Mouse (Mus musculus) lung, postnatal 25 days (tissue): ENCODE results near the gene Foxa2.

ENCODE experiments used
- DNase-seq: peaks from one replicate; pipeline ENCODE4 v3.0.0; 2022; ENCODE audit warnings: low spot score

Foxa2 gene

DNA sequence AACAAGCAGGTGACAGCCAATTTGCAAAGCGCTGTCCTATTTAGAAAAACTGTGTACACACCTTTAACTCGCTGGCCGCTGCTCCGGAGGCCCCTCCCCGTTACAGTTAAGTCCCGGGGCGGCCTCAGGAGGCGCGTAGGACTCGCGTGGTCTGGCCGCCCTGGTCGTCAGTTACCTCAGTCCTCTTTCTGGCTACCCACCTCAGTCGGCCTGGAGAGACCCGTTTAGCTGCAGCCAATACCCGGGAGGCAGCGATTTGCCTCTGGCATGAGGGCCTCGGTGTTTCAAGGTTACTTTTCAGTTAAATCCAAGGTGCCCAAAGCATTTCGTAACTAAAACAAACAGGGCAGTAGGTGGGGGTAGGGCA, at the start of gene Foxa2:
Foxa2 (minus strand) TSS at position 171 of the 367 bp plus-strand sequence.
- DNase-seq = no peak

DNA sequence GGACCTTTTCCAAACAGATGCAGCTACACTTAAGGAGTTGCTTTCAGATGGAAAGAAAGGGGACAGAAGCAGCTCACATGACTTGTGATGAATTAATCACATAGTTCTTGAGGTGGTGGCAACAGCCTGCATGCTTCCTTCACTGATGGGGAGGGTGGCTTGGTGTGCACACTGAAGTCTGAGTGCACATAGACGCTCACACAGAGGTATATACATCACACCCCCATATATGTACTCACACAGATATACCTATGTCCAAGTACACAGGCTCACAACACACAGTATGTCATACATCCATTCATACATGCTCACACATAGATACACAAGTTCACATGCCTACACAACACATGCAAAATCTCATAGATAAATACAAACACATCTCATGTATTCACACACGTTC, 45.3 kb upstream of the Foxa2 start:
- no peak for DNase-seq

- DNase-seq = no peak
These were observed 44.9 kb upstream of the Foxa2 start for GRCm38 (mm10) chr2:148091657-148092056.

GRCm38 (mm10) chr2:148090071-148090470, 43.3 kb upstream of the Foxa2 start:
- no peak for DNase-seq

DNA sequence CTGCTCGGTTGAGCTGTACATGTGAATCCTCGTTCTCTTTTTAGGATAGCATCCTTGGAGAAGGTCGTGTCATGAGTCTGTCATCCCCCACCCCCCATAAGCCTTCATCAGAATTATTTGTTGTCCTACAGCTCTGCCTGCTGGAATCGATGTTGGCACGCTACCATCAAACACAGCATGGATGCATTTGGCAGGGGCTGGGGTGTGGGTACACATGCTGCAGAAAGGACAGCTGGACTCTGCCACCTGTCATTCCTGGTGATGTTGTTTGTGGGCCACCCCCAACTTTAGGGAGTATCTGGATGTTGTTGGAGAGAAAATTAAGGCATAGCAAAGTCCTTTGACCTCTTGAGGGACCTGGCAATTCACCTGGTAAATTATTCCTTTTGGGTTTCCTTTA, 38.8 kb upstream of the Foxa2 start:
- no peak for DNase-seq

GRCm38 (mm10) chr2:148085126-148085525, 38.4 kb upstream of the Foxa2 start:
- DNase-seq = no peak

GRCm38 (mm10) chr2:148082283-148082682, 35.5 kb upstream of the Foxa2 start:
- peak; percentile 58 for DNase-seq

DNA sequence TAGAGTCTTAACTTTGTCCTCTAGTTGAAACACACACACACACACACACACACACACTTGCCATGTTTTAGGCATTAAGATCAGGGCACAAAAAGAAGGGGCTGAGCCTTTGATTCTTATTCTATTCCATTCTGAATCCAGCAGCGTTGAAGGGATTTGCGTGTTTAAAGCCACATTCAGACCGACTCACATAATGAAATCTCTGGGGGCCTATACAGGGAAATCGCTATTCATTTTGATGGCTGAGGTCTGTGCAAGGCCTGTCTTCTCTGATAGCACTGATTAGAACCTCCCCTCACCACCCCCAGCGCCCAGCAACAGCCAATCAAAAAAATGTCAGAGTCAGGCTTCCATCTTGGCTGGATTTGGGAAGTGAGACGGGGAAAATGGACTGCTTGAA, 13.9 kb upstream of the Foxa2 start:
- no peak for DNase-seq

- DNase-seq = no peak
These were observed 6.6 kb upstream of the Foxa2 start for GRCm38 (mm10) chr2:148053411-148053810.

GRCm38 (mm10) chr2:148048484-148049129, 1.8 kb upstream of the Foxa2 start:
- peak; percentile 86 for DNase-seq

DNA sequence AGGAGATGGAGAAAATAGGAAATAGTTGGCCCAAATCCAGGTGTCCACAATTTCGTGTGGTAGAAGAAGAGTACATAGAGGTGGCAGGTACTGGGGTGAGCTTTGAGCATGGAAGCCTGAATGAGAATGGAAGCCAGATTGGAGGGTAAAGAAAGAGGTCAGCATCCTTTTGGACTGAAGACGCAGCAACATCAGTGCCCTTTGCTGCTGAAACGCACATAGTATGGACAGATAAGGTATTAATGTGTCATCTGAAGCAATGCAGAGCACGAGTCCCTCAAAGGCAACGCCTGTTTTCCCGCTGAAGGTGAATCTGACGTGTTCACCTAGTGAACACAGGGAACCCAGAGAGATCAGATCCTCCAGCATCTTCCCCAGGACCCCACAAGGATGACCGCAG, 842 bp upstream of the Foxa2 start:
- no peak for DNase-seq

- DNase-seq = peak; percentile 71
These were observed 601 bp downstream of the Foxa2 start for GRCm38 (mm10) chr2:148045937-148046798.

GRCm38 (mm10) chr2:148045543-148045936, 1.2 kb downstream of the Foxa2 start:
- DNase-seq = no peak

DNA sequence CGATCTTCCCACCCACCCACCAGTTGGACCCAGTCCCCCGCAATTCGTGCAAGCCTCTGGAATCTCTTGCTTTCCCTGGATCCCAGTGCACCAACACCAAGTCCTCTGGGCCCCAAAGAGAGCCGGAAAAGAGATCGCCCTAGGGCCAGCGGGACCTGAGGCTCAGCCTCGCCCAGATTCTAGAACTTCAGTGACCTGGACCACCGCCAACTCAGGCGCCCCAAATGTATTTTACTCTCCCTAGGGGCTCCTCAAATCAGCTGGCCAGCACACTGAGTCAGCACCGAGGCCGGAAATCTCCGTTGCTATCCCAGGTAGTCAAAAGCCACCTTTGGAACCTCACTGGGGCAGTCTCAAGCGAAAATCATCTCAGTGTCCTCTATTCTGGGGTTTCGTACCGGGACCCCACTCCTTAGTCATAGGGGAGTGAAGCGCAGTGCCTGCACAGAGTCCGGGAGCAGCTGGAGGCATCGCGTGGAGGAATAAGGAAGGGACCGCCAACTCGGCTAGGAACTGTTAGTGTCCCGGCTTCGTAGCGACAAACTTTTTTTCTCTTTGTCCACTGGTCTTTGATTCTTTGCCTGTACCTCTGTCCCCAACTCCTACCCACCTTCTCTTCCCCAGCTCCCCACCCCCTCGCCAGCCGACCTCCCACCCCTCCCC, 1.8 kb downstream of the Foxa2 start:
- DNase-seq = no peak

- no peak for DNase-seq
These were observed 2.5 kb downstream of the Foxa2 start for GRCm38 (mm10) chr2:148043976-148044876.

GRCm38 (mm10) chr2:148043271-148043975, 3.3 kb downstream of the Foxa2 start:
- no peak for DNase-seq

DNA sequence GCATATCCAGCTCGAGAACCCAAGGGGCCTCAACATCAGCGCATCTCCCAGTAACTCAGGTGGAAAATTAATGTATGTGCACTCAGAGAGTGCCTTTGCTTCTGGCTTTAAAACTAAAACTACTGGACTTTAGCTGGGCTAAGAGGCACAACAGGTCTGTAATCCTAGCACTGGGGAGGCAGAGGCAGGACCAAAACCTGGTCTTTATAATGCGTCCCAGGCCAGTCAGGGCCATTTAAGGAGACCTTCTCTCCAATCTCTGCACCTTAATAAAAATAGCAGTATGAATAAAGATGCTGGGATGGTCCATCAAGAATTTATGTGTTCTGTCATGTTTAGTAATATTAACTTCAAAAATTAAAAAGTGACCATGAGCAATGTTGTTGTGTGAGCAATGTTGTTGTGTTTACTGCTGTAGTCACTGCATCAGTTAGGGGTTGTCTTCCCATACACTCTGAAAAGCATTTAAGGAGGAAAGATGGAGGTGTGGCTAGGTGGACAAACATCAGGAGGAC, 4.6 kb downstream of the Foxa2 start:
- DNase-seq = no peak

DNA sequence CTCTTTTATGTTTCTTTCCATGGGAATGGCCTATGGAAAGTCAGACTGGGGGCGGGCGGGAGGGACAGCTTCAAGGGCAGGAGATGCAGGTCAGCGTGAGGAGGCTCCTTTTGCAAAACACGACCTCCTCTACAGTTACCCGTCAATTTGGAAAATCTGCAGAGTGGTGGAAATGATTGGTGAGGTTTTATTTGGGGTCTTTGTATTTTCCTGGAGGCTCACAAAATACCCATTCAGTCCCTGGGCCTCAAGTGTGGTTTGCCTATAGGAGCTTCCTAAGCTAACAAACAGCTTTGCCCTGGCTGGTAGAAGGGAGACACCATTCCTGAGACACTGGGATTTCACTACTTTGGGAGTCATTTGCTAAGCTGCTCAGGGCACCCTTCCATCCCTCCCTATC, 5.4 kb downstream of the Foxa2 start:
- no peak for DNase-seq

- no peak for DNase-seq
These were observed 6.3 kb downstream of the Foxa2 start for GRCm38 (mm10) chr2:148040236-148041121.
